ENCODE assay signal across 8 mouse cellular contexts in genomic region chr6:117430876-117431781, GRCm38 (mm10).
A peak's percentile ranks its signal among the peaks of the same experiment; 100 is the strongest.
DNase-seq lines count a peak whose midpoint lies in the region; ATAC-seq and TF ChIP-seq lines count a peak whose summit lies in the region.

No protein-coding gene starts in this region.

- no peak for TF ChIP-seq POLR2A in liver, adult 2 months (IDR thresholded peaks at IDR 0.05; ENCODE audit: extremely low read depth, insufficient read depth, low read length)

- no peaks in the 10 kb centered on the region for H3K4me1 ChIP-seq in liver, adult 2 months (ENCODE audit: control insufficient read depth, insufficient read depth, low read length)

- H3K27ac ChIP-seq in liver, adult 2 months (replicated peaks; ENCODE audit: insufficient read depth, low read depth, low read length): no peak overlapping the region

- no peak overlapping the region for H3K9ac ChIP-seq in liver, adult 2 months (ENCODE audit: low read depth, low read length)

- no peaks in the 10 kb centered on the region for H3K27me3 ChIP-seq in liver, adult 2 months (ENCODE audit: control insufficient read depth, insufficient read depth, low read length)

- no peak overlapping the region for H3K4me3 ChIP-seq in liver, adult 2 months (ENCODE audit: insufficient read depth, low read depth, low read length)

- ATAC-seq in inflammation-experienced regulatory T-cells, adult 6 months: peak; percentile 95

- peak; percentile 29; the same call in 1 of the 2 replicates for TF ChIP-seq CTCF in liver, adult 2 months (IDR thresholded peaks at IDR 0.05; ENCODE audit: low read depth, low read length)

- no peaks in the 10 kb centered on the region for H3K79me2 ChIP-seq in liver, adult 2 months (ENCODE audit: control insufficient read depth, insufficient read depth, low read length)

- 83% methylated on average over 15 of the region's 15 CpGs for WGBS in liver, adult 2 months

- H3K36me3 ChIP-seq in liver, adult 2 months (ENCODE audit: control insufficient read depth, insufficient read depth, low read length): no peaks in the 10 kb centered on the region

- peak; percentile 27 to 43 for DNase-seq in adrenal gland, adult (ENCODE audit: inconsistent age in 2 of 2, low spot score in 1 of 2)
- no peak for DNase-seq in adrenal gland, postnatal 4 days (ENCODE audit: low spot score in 2 of 2)
- peak; percentile 16 for DNase-seq in ovary, postnatal 36 days (ENCODE audit: low spot score)
- DNase-seq in ovary, adult 18-20 months (ENCODE audit: low spot score): no peak
- DNase-seq in liver, adult 2 months (ENCODE audit: extremely low read depth, low read depth, low spot score): peak; percentile 37
- peak; percentile 29 for DNase-seq in retina, embryonic 14.5 days (ENCODE audit: low spot score)
- peak; percentile 73 for DNase-seq in thymus, postnatal 4 days

Comparison
In these comparisons a context has a peak if more than half of its experiments do, and no peak if none do; other contexts are left out.
1. DNase-seq: peak in adrenal gland, adult (2 of 2), ovary, postnatal 36 days (single experiment), liver, adult 2 months (single experiment), retina, embryonic 14.5 days (single experiment) and thymus, postnatal 4 days (single experiment); none in adrenal gland, postnatal 4 days (0 of 2) and ovary, adult 18-20 months (single experiment).